Mouse (Mus musculus): ENCODE results near the gene Hoxa3. TPM values are rescaled to one million over a fixed set of nuclear protein-coding genes. Genes with fewer than 3 reads are reported as not detected.

Hoxa3 gene
- polyA plus RNA-seq, 1 experiment from 2014 or later: 9.4 TPM

- H3K4me2 ChIP-seq: peak overlapping the region; percentile 55
- H3K27me3 ChIP-seq: peaks cover 80% of the 10 kb centered on the region
- H3K9me3 ChIP-seq: no peaks in the 10 kb centered on the region
- H3K4me3 ChIP-seq: peak overlapping the region; percentile 62
- peak overlapping the region; percentile 26 for H3K9ac ChIP-seq
- H3K27ac ChIP-seq: peak overlapping the region; percentile 62
- under 1% methylated on average over 38 of the region's 55 CpGs for WGBS
- ATAC-seq (ENCODE audit: borderline replicate concordance, extremely low read depth, low FRiP score, low TSS enrichment): peak; percentile 70
- H3K4me1 ChIP-seq: peaks cover 66% of the 10 kb centered on the region
- no peaks in the 10 kb centered on the region for H3K36me3 ChIP-seq
Measured at GRCm38 (mm10) chr6:52191860-52192550, 21.1 kb downstream of the Hoxa3 start.

DNA sequence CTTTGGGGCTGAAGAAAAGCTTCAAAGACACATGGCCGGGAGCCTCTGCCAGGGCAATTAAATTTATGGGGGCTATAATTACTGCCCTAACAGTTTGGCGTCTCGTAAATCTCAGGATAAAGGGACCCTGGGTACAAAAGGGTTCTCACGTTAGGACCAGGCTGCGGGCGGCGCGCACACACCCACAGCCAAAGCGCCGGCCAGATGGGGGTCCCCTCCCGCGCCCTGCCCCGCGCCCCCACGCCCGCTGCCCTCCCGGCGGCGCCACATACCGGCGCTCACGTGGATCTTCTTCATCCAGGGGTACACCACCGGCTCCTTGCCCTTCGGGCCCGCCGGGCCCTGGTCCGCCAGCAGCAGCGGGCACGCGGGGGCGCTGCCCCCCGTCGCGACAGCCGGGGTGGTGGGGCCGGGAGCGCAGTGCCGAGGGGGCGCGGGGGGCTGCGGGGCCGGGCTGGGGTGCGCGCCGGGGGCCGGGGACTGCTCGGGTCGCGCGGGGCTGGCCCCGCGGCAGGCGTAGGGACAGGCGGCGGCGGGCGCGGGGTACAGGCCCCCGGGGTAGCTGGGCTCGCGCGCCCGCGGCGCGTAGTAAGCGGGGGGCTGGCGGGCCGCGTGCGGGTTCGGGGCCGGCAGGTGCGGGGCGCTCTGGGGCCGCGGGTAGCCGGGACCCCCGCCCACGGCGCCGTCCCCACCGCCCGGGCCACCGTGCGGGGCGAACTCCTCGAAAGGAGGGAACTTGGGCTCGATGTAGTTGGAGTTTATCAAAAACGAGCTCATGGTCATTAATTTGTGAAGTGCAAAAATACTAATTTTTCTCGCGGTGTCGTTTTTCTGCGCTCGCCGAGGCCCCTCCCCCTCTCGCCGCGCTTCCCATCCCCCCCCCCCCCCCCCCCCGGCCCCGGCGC lies 22.0 kb downstream of the Hoxa3 start, which contains the start of gene Hoxa4:
Gene Hoxa4 (minus strand): TSS at position 848 of the 905 bp plus-strand sequence.
- H3K4me3 ChIP-seq: peak within 1 kb of the TSS; percentile 62
- no peaks in the 10 kb centered on the region for H3K9me3 ChIP-seq
- peak within 1 kb of the TSS; percentile 55 for H3K4me2 ChIP-seq
- peaks cover 80% of the 10 kb centered on the region for H3K27me3 ChIP-seq
- H3K27ac ChIP-seq: peak within 1 kb of the TSS; percentile 97
- H3K9ac ChIP-seq: peak within 1 kb of the TSS; percentile 87
- no peak for ATAC-seq (ENCODE audit: borderline replicate concordance, extremely low read depth, low FRiP score, low TSS enrichment)
- H3K36me3 ChIP-seq: no peaks in the 10 kb centered on the region
- WGBS: 1% methylated on average over 79 of the region's 102 CpGs
- H3K4me1 ChIP-seq: peaks cover 61% of the 10 kb centered on the region

DNA sequence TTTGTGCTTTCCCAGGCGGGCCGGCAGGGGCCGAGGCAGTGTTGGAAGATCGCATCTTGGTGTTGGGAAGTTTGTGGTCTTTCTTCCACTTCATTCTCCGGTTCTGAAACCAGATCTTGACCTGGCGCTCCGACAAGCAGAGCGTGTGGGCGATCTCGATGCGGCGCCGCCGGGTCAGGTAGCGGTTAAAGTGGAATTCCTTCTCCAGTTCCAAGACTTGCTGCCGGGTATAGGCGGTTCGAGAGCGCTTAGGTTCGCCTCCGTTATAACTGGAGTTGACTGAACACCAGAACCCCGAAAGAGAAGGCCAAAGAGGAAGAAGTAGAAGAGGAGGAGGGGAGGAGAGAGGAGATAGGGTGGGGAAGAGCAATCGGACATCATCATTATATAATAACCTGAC lies 22.7 kb downstream of the Hoxa3 start:
- Histone ChIP-seq H3K36me3 (no peaks in the 10 kb centered on the region), H3K9ac (peak overlapping the region; percentile 87), H3K27ac (peak overlapping the region; percentile 97), H3K9me3 (no peaks in the 10 kb centered on the region), H3K4me3 (peak overlapping the region; percentile 62), H3K27me3 (peaks cover 82% of the 10 kb centered on the region), H3K4me2 (peak overlapping the region; percentile 55), H3K4me1 (peaks cover 63% of the 10 kb centered on the region)
- ATAC-seq (ENCODE audit: borderline replicate concordance, extremely low read depth, low FRiP score, low TSS enrichment): no peak
- 2% methylated on average over 23 of the region's 23 CpGs for WGBS

DNA sequence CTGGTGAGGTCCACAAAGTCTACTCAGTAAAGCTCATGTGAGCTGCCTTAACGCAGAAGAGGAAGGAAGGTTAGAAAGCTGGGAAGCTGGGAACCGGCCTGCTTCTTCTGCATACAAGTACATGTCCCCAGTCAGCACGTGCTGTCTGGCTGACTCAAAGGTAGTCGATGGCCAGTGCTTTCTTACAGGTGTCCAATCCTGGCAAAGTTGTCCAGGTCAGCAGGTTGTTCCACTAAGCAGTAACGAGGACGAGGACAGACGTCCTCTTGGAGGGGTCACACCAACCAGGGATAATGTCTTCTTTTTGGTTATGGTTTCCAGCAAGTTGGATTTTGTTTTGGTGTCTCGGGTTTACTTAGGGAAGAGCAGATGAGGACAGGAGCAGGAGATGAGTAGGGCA lies 23.2 kb downstream of the Hoxa3 start:
- H3K9me3 ChIP-seq: no peaks in the 10 kb centered on the region
- peak overlapping the region; percentile 55 for H3K4me2 ChIP-seq
- H3K27me3 ChIP-seq: peaks cover 83% of the 10 kb centered on the region
- peaks cover 65% of the 10 kb centered on the region for H3K4me1 ChIP-seq
- ATAC-seq (ENCODE audit: borderline replicate concordance, extremely low read depth, low FRiP score, low TSS enrichment): no peak
- no peaks in the 10 kb centered on the region for H3K36me3 ChIP-seq
- H3K4me3 ChIP-seq: peak overlapping the region; percentile 62
- peak overlapping the region; percentile 97 for H3K27ac ChIP-seq
- WGBS: 11% methylated on average over 8 of the region's 8 CpGs
- peak overlapping the region; percentile 87 for H3K9ac ChIP-seq

GRCm38 (mm10) chr6:52189172-52189591 lies 24.0 kb downstream of the Hoxa3 start:
- H3K4me3 ChIP-seq: peak overlapping the region; percentile 62; the same call in 1 of the 2 replicates
- no peak overlapping the region for H3K9ac ChIP-seq
- 9% methylated on average over 5 of the region's 5 CpGs for WGBS
- H3K4me1 ChIP-seq: peaks cover 66% of the 10 kb centered on the region
- no peaks in the 10 kb centered on the region for H3K9me3 ChIP-seq
- H3K27me3 ChIP-seq: peaks cover 83% of the 10 kb centered on the region
- peak; percentile 88 for ATAC-seq (ENCODE audit: borderline replicate concordance, extremely low read depth, low FRiP score, low TSS enrichment)
- peak overlapping the region; percentile 55 for H3K4me2 ChIP-seq
- H3K27ac ChIP-seq: peak overlapping the region; percentile 97
- no peaks in the 10 kb centered on the region for H3K36me3 ChIP-seq

GRCm38 (mm10) chr6:52186500-52186899 lies 26.6 kb downstream of the Hoxa3 start:
- Histone ChIP-seq H3K27ac (0 out of 2 replicates have a peak overlapping the region, but pooled peaks have one; percentile 29), H3K9ac (no peak overlapping the region), H3K9me3 (no peaks in the 10 kb centered on the region), H3K4me2 (no peak overlapping the region), H3K4me1 (peaks cover 81% of the 10 kb centered on the region), H3K36me3 (no peaks in the 10 kb centered on the region), H3K27me3 (peaks cover 96% of the 10 kb centered on the region), H3K4me3 (no peak overlapping the region)
- 43% methylated on average over 1 of the region's 1 CpGs for WGBS
- ATAC-seq (ENCODE audit: borderline replicate concordance, extremely low read depth, low FRiP score, low TSS enrichment): no peak

GRCm38 (mm10) chr6:52185834-52186233 lies 27.3 kb downstream of the Hoxa3 start:
- peaks cover 88% of the 10 kb centered on the region for H3K4me1 ChIP-seq

DNA sequence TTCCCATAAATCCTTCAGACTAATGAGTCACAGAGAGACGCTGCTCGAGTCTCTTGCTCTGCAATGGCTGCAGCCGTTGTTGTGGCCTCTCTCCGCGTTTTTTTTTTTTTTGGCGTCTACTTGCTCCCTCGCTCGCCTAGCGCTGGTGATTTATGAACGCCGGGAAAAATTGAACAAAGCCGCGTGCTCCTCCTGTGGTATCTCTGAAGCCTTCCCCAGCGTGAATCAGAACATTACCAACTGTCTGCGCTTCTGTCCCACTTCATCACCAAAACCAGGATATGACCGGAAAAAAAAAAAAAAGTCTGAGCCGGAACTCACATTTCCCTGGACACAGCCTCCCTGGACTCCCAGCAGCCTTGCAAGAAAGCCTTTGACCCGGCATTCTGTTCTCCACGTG lies 27.9 kb downstream of the Hoxa3 start:
- WGBS: 3% methylated on average over 19 of the region's 19 CpGs
- no peak overlapping the region for H3K9ac ChIP-seq
- peaks cover 96% of the 10 kb centered on the region for H3K27me3 ChIP-seq
- H3K4me1 ChIP-seq: peaks cover 94% of the 10 kb centered on the region
- peak overlapping the region; percentile 41 for H3K4me2 ChIP-seq
- peak overlapping the region; percentile 20; the same call in 1 of the 2 replicates for H3K4me3 ChIP-seq
- peak overlapping the region; percentile 73 for H3K27ac ChIP-seq
- no peaks in the 10 kb centered on the region for H3K36me3 ChIP-seq
- no peaks in the 10 kb centered on the region for H3K9me3 ChIP-seq
- no peak for ATAC-seq (ENCODE audit: borderline replicate concordance, extremely low read depth, low FRiP score, low TSS enrichment)

More at GRCm38 (mm10) chr6:52185834-52186233, 27.3 kb downstream of the Hoxa3 start:
- WGBS: 30% methylated on average over 3 of the region's 3 CpGs
- no peak for ATAC-seq (ENCODE audit: borderline replicate concordance, extremely low read depth, low FRiP score, low TSS enrichment)
- Histone ChIP-seq H3K27ac (peak overlapping the region; percentile 73), H3K4me2 (no peak overlapping the region; the same call in 1 of the 2 replicates), H3K4me3 (no peak overlapping the region), H3K9ac (no peak overlapping the region), H3K27me3 (peaks cover 96% of the 10 kb centered on the region), H3K36me3 (no peaks in the 10 kb centered on the region), H3K9me3 (no peaks in the 10 kb centered on the region)

DNA sequence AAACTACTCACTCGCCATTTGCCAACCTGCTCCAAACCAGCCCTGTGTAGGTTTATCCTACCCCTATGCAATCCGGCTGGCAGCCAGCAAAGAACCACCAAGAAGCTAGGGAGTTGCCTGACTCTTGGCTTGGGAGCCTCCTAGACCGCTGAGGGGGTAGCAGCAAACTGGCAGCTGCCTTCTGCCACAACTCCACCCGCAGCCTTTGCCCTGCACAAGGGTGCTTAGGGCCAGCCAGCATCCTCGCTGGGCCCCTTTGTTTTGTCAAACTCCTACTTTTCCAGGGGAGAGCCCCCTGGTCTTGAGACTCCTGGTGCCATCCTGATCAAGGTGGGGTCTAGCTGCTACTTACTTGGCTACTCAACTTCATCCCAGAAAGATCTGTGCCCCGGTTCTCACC lies 28.5 kb downstream of the Hoxa3 start:
- Histone ChIP-seq H3K27ac (peak overlapping the region; percentile 73), H3K4me3 (no peak overlapping the region), H3K27me3 (peaks cover 92% of the 10 kb centered on the region), H3K4me1 (peaks cover 90% of the 10 kb centered on the region), H3K36me3 (no peaks in the 10 kb centered on the region), H3K9me3 (no peaks in the 10 kb centered on the region), H3K4me2 (peak overlapping the region; percentile 41), H3K9ac (no peak overlapping the region)
- no peak for ATAC-seq (ENCODE audit: borderline replicate concordance, extremely low read depth, low FRiP score, low TSS enrichment)
- WGBS: 17% methylated on average over 6 of the region's 6 CpGs

DNA sequence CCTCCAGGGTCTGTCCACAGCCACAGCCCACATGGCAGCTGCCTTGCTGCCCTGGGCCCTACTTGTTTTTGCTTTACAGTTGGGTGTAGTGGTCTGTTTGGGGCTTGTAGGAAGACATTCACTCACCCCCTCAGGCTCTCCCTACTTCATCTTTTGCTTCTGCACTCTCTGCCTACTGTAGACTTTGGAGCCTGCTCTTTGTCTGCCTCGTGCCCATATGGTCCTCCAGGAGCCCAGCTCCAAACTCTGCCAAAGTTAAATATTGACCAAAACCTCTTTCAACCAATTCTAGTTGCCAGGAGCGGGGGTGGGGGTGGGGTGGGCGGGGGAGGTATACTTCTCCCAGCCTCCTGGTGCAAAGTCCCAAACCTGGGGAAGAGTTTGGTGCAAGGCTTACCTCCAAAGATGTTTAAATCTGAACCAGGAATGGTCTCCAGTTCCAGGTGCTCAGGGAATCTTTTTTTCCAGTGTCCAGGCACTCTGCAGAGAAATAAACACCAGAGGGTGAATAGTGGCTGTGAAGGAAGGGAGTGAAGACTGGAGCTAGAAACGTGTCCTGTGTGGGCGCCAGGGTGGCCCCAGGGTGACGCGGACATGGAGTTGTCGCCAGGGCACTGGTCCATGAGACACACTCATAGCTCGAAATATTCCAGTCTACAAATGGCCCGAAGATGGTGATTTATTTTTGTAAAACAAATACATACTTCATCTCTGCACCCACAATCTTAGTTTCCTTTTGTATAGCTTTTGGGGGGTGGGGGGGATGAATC lies 29.6 kb downstream of the Hoxa3 start:
- ATAC-seq (ENCODE audit: borderline replicate concordance, extremely low read depth, low FRiP score, low TSS enrichment): no peak
- Histone ChIP-seq H3K4me1 (peaks cover 79% of the 10 kb centered on the region), H3K9ac (no peak overlapping the region), H3K36me3 (no peaks in the 10 kb centered on the region), H3K4me2 (peak overlapping the region; percentile 14; the same call in 1 of the 2 replicates), H3K27me3 (peaks cover 92% of the 10 kb centered on the region), H3K27ac (peak overlapping the region; percentile 73), H3K4me3 (no peak overlapping the region), H3K9me3 (no peaks in the 10 kb centered on the region)
- 19% methylated on average over 10 of the region's 10 CpGs for WGBS

- Histone ChIP-seq H3K4me1 (peaks cover 73% of the 10 kb centered on the region), H3K27me3 (peaks cover 90% of the 10 kb centered on the region), H3K4me2 (0 out of 2 replicates have a peak overlapping the region, but pooled peaks have one; percentile 14), H3K9ac (no peak overlapping the region), H3K27ac (peak overlapping the region; percentile 73), H3K4me3 (no peak overlapping the region), H3K9me3 (no peaks in the 10 kb centered on the region), H3K36me3 (no peaks in the 10 kb centered on the region)
- ATAC-seq (ENCODE audit: borderline replicate concordance, extremely low read depth, low FRiP score, low TSS enrichment): no peak
- 56% methylated on average over 1 of the region's 1 CpGs for WGBS
Measured at GRCm38 (mm10) chr6:52182793-52183192, 30.3 kb downstream of the Hoxa3 start.
